Mouse (Mus musculus): ENCODE measurements around the gene Osgin1. TPM values are rescaled to one million over a fixed set of nuclear protein-coding genes. Genes with fewer than 3 reads are reported as not detected.
A peak's percentile ranks its signal among the peaks of the same experiment; 100 is the strongest.

Gene Osgin1
- polyA plus RNA-seq, 1 experiment from 2014 or later, result 0.35 TPM

DNA sequence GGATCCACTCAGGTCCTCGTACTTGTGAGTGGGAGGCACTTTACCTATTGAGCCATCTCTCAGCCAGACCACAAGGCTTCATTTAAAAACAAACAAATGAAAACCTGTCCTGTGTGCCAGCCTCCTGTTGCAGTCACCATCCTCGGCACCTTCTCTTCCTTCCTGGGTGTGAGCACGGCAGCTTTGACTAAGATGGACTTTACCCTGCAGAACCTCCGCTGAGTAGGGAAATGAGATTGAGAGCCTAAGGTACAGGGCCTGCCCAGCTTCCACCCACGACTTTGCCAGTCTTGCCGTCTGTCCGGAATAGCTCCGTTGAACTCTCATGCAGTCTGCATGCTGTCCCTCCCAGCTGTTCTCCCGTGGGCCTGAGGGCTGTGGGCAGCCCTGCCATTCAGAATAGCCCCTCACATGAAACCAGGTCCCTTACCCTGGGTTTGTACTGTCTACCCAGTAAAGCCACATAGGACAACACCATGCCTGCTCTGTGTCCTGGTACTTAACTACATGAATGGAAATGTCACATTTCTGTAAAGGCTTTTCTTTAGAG, 33.7 kb upstream of the Osgin1 start:
- DNase-seq (ENCODE audit: low spot score) (no peak), ATAC-seq (ENCODE audit: low FRiP score) (no peak)
- H3K27ac ChIP-seq, result no peak overlapping the region
- H3K9me3 ChIP-seq (ENCODE audit: control insufficient read depth, low read length), result no peaks in the 10 kb centered on the region
- no peak overlapping the region for H3K4me3 ChIP-seq (replicated peaks; ENCODE audit: low read length)
- no peaks in the 10 kb centered on the region for H3K27me3 ChIP-seq (ENCODE audit: control insufficient read depth, insufficient read depth, low read length)
- peaks cover 6% of the 10 kb centered on the region for H3K36me3 ChIP-seq (replicated peaks; ENCODE audit: control insufficient read depth, insufficient read depth)
- peaks cover 7% of the 10 kb centered on the region for H3K4me1 ChIP-seq (replicated peaks; ENCODE audit: control insufficient read depth, insufficient read depth, low read length)
- H3K9ac ChIP-seq, result no peak overlapping the region
- 89% methylated on average over 9 of the region's 9 CpGs for WGBS
- no peak overlapping the region for H3K4me2 ChIP-seq (replicated peaks)

DNA sequence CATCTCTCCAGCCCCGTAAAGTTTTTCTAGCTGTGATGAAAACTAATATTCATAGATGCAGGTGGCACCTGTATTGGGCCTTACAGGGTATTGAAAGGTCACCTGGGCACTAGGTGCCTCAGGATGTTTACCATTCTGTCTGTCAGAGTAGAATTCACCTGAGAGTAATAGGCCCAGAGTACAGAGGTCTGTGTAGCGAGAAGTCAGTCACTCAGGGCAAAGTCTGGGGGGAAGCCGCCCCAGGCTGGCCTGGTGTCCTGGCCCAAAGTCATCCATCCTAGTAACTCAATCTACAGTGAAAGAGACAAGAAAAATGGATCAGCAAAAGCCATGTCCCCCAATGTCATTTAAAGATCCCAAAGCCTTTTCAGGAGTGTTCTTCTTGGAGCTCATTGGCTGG, 33.0 kb upstream of the Osgin1 start:
- no peak for DNase-seq (ENCODE audit: low spot score)
- no peak overlapping the region for H3K9ac ChIP-seq
- H3K36me3 ChIP-seq (replicated peaks; ENCODE audit: control insufficient read depth, insufficient read depth), result peaks cover 11% of the 10 kb centered on the region
- WGBS, result 89% methylated on average over 3 of the region's 3 CpGs
- no peaks in the 10 kb centered on the region for H3K9me3 ChIP-seq (ENCODE audit: control insufficient read depth, low read length)
- ATAC-seq (ENCODE audit: low FRiP score), result no peak
- H3K27ac ChIP-seq, result no peak overlapping the region
- no peak overlapping the region for H3K4me2 ChIP-seq (replicated peaks)
- H3K27me3 ChIP-seq (ENCODE audit: control insufficient read depth, insufficient read depth, low read length), result no peaks in the 10 kb centered on the region
- peaks cover 2% of the 10 kb centered on the region for H3K4me1 ChIP-seq (replicated peaks; ENCODE audit: control insufficient read depth, insufficient read depth, low read length)
- H3K4me3 ChIP-seq (replicated peaks; ENCODE audit: low read length), result no peak overlapping the region

DNA sequence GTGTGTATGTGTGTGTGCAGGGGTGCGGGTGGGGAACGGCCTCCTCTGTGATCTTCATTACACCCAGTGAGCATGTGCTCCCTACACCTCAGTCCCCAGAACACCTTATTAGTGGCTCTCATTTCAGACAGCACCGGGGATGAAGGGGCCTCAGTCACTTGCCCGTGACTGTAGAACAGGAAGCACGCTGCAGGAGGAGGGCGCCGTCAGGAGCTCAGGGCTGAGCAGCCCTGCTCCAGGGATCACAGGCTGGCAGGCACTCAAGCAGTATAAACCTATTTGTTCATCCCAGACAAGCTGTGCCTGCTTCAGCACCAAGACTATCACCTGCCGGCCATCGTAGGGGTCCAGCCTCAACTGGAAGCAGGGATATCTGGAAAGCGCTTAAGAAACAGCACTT, 30.0 kb upstream of the Osgin1 start:
- Histone ChIP-seq H3K4me1 (replicated peaks; ENCODE audit: control insufficient read depth, insufficient read depth, low read length) (no peaks in the 10 kb centered on the region), H3K27me3 (ENCODE audit: control insufficient read depth, insufficient read depth, low read length) (no peaks in the 10 kb centered on the region), H3K36me3 (replicated peaks; ENCODE audit: control insufficient read depth, insufficient read depth) (peaks cover 37% of the 10 kb centered on the region), H3K4me2 (replicated peaks) (no peak overlapping the region), H3K9me3 (ENCODE audit: control insufficient read depth, low read length) (no peaks in the 10 kb centered on the region), H3K27ac (no peak overlapping the region), H3K9ac (no peak overlapping the region), H3K4me3 (replicated peaks; ENCODE audit: low read length) (no peak overlapping the region)
- ATAC-seq (ENCODE audit: low FRiP score) (no peak), DNase-seq (ENCODE audit: low spot score) (no peak)
- 77% methylated on average over 10 of the region's 10 CpGs for WGBS

DNA sequence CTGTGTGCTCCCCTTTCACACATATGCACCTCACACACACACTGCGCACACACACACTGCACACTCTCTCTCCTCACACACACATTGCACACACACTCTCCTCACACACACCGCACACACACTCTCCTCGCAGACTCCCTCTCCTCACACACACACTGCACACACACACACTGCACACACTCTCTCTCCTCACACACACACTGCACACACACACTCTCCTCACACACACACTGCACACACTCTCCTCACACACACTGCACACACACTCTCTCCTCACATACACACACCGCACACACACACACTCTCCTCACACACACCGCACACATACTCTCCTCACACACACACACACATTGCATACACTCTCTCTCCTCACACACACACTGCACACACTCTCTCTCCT, 29.3 kb upstream of the Osgin1 start:
- Histone ChIP-seq H3K27ac (no peak overlapping the region), H3K4me2 (replicated peaks) (no peak overlapping the region), H3K9me3 (ENCODE audit: control insufficient read depth, low read length) (no peaks in the 10 kb centered on the region), H3K9ac (no peak overlapping the region), H3K36me3 (replicated peaks; ENCODE audit: control insufficient read depth, insufficient read depth) (peaks cover 45% of the 10 kb centered on the region), H3K4me3 (replicated peaks; ENCODE audit: low read length) (no peak overlapping the region), H3K27me3 (ENCODE audit: control insufficient read depth, insufficient read depth, low read length) (no peaks in the 10 kb centered on the region), H3K4me1 (replicated peaks; ENCODE audit: control insufficient read depth, insufficient read depth, low read length) (no peaks in the 10 kb centered on the region)
- ATAC-seq (ENCODE audit: low FRiP score) (no peak), DNase-seq (ENCODE audit: low spot score) (no peak)
- 96% methylated on average over 5 of the region's 5 CpGs for WGBS

DNA sequence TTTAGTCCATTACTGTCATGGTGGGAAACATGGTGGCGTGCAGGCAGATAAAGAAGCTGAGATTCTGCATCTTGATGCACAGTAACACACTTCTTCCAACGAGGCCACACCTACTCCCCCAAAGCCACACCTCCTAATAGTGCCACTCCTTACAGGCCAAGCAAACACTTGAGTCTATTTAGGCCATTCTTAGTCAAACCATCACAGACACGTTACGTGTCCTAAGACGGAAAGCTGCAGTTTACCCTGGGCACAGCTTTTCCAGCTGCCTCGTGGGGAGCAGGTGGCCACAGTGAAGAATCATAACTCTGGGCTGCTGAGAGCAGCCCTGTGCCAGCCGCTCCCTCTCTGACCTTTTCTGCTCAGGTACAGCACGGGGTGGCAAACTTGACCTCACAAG, 25.6 kb upstream of the Osgin1 start:
- Histone ChIP-seq H3K27me3 (ENCODE audit: control insufficient read depth, insufficient read depth, low read length) (no peaks in the 10 kb centered on the region), H3K27ac (no peak overlapping the region), H3K9me3 (ENCODE audit: control insufficient read depth, low read length) (no peaks in the 10 kb centered on the region), H3K4me3 (replicated peaks; ENCODE audit: low read length) (no peak overlapping the region), H3K9ac (no peak overlapping the region), H3K36me3 (replicated peaks; ENCODE audit: control insufficient read depth, insufficient read depth) (peaks cover 63% of the 10 kb centered on the region), H3K4me1 (replicated peaks; ENCODE audit: control insufficient read depth, insufficient read depth, low read length) (no peaks in the 10 kb centered on the region), H3K4me2 (replicated peaks) (no peak overlapping the region)
- no peak for ATAC-seq (ENCODE audit: low FRiP score)
- WGBS, result 80% methylated on average over 8 of the region's 8 CpGs
- DNase-seq (ENCODE audit: low spot score), result no peak

DNA sequence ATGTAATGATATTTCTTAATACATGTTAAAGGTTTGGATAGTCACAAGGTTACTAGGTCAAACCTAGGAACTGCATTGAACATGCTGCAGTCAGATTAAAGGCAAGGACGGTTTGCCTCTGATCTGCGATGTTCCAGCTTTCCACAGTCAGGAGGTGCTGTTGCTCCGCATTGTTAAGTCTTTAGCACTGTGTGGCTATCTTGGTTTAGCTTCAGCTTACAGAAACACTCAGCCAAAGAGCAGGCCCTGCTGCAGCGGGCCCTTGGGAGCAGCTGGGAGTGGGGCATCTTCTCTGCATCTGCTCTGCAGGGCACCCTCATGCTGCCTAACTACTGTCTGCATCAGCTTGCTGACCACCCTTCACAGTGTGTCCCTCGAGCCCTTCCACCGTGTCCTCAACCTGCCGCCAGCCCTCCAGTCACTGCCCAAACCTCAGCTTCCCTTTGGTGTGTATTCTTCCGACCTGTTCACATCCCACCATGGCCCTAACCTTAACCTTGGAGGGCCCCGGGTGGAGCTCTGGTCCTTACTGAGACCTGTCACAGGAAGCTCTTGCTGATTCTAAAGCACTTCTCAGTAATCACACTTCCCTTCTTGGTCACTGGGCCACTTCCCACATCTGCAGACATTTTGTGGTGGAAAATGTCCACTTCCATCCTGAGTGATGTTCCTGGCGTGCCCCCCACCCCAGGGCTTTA, 21.7 kb upstream of the Osgin1 start:
- Histone ChIP-seq H3K36me3 (replicated peaks; ENCODE audit: control insufficient read depth, insufficient read depth) (peaks cover 48% of the 10 kb centered on the region), H3K9ac (no peak overlapping the region), H3K4me2 (replicated peaks) (no peak overlapping the region), H3K27ac (no peak overlapping the region), H3K27me3 (ENCODE audit: control insufficient read depth, insufficient read depth, low read length) (no peaks in the 10 kb centered on the region), H3K4me1 (replicated peaks; ENCODE audit: control insufficient read depth, insufficient read depth, low read length) (no peaks in the 10 kb centered on the region), H3K9me3 (ENCODE audit: control insufficient read depth, low read length) (no peaks in the 10 kb centered on the region), H3K4me3 (replicated peaks; ENCODE audit: low read length) (no peak overlapping the region)
- WGBS, result 57% methylated on average over 10 of the region's 10 CpGs
- DNase-seq (ENCODE audit: low spot score), result no peak
- peak; percentile 10; the same call in 1 of the 2 replicates for ATAC-seq (ENCODE audit: low FRiP score)

DNA sequence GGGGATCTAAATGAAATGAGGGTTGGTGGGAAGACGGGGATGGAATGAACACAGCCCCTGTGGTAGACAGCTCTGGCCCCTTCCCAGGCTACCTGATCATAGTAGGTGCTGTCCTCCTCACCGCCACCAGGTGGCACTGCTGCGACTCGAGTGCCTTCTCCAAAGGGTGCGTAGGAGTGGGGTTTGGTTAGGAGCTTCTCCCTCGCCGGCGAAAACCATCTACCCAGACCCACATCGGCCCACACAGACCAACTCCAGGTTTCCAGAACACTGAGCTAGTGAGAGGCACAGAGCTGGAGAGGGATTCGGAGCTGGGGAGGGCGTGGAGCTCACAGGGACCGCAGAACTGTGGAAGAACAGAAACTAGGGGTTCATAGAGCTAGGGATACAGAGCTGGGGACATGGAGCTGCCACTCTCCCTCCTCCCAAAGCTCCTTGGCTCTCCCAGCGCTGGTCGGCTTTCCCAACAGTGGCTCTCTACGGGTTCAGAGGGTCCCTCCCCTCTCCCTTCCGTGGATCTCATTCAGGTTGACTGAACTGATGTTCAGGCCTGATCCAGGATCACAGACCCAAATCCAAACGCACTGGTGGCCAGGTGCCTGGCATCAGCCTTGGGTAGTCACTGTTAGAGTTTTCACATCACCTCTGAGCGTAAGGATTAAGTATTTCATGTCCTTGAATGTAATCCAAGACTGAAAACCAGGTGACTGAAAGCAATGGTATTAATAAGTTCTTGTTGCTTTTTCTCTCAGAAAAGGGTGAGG, 21.0 kb upstream of the Osgin1 start:
- H3K4me1 ChIP-seq (replicated peaks; ENCODE audit: control insufficient read depth, insufficient read depth, low read length), result no peaks in the 10 kb centered on the region
- ATAC-seq (ENCODE audit: low FRiP score) (peak; percentile 84), DNase-seq (ENCODE audit: low spot score) (peak; percentile 86)
- H3K27me3 ChIP-seq (ENCODE audit: control insufficient read depth, insufficient read depth, low read length), result no peaks in the 10 kb centered on the region
- peaks cover 41% of the 10 kb centered on the region for H3K36me3 ChIP-seq (replicated peaks; ENCODE audit: control insufficient read depth, insufficient read depth)
- H3K9me3 ChIP-seq (ENCODE audit: control insufficient read depth, low read length), result no peaks in the 10 kb centered on the region
- peak overlapping the region; percentile 47; the same call in 1 of the 2 replicates for H3K9ac ChIP-seq
- H3K27ac ChIP-seq, result no peak overlapping the region
- no peak overlapping the region for H3K4me3 ChIP-seq (replicated peaks; ENCODE audit: low read length)
- 13% methylated on average over 18 of the region's 18 CpGs for WGBS
- peak overlapping the region; percentile 44 for H3K4me2 ChIP-seq (replicated peaks)

DNA sequence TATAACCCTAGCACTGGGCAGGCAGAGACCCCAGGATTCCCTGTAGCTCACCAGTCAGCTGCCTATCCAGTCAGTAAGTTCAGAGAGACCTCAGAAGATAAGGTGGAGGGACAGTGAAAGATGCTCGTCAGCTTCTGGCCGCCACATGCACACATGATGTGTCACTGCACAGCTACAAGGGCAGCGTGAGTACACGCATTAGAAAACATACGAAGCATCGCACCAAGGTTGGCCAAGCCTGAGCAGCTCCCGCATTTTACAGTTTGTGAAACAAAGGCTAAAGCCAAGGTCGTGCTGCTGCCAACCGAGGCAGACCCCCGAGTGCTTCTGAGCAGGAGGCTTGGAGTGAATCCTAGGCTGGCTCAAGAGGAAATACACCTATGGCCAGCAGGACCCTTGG, 20.3 kb upstream of the Osgin1 start:
- H3K27me3 ChIP-seq (ENCODE audit: control insufficient read depth, insufficient read depth, low read length), result no peaks in the 10 kb centered on the region
- 78% methylated on average over 10 of the region's 10 CpGs for WGBS
- ATAC-seq (ENCODE audit: low FRiP score), result no peak

DNA sequence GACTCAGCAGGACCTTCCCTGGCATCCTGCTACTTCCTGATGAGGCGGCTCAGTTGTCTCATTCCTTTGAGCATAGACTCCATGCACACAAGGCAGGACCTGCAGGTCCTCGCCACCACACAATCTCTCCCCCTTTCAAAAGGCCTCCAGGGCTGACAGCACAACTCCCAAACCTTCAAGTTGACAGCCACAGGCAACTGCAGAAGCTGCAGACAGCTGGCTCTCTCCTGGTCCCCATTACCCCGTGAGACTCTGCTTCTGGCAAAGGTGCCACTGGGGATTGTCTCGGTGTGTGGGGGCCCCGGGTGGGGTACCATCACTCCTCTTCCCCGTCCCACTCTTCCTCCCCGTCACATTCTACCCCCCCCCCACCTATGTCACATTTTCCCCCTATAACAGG, 13.6 kb upstream of the Osgin1 start:
- peaks cover 8% of the 10 kb centered on the region; the same call in 1 of the 2 replicates for H3K4me1 ChIP-seq (replicated peaks; ENCODE audit: control insufficient read depth, insufficient read depth, low read length)
- H3K9ac ChIP-seq, result no peak overlapping the region
- ATAC-seq (ENCODE audit: low FRiP score) (no peak), DNase-seq (ENCODE audit: low spot score) (no peak)
- H3K36me3 ChIP-seq (replicated peaks; ENCODE audit: control insufficient read depth, insufficient read depth), result no peaks in the 10 kb centered on the region
- H3K27me3 ChIP-seq (ENCODE audit: control insufficient read depth, insufficient read depth, low read length), result no peaks in the 10 kb centered on the region
- 78% methylated on average over 7 of the region's 7 CpGs for WGBS
- no peak overlapping the region for H3K27ac ChIP-seq
- no peaks in the 10 kb centered on the region for H3K9me3 ChIP-seq (ENCODE audit: control insufficient read depth, low read length)
- no peak overlapping the region for H3K4me2 ChIP-seq (replicated peaks)
- H3K4me3 ChIP-seq (replicated peaks; ENCODE audit: low read length), result no peak overlapping the region

More for the DNA sequence above, 20.3 kb upstream of the Osgin1 start:
- H3K4me3 ChIP-seq (replicated peaks; ENCODE audit: low read length), result no peak overlapping the region
- no peak overlapping the region for H3K27ac ChIP-seq
- H3K9ac ChIP-seq, result no peak overlapping the region
- no peaks in the 10 kb centered on the region for H3K9me3 ChIP-seq (ENCODE audit: control insufficient read depth, low read length)
- no peaks in the 10 kb centered on the region for H3K4me1 ChIP-seq (replicated peaks; ENCODE audit: control insufficient read depth, insufficient read depth, low read length)
- H3K4me2 ChIP-seq (replicated peaks), result no peak overlapping the region
- H3K36me3 ChIP-seq (replicated peaks; ENCODE audit: control insufficient read depth, insufficient read depth), result peaks cover 34% of the 10 kb centered on the region
- no peak for DNase-seq (ENCODE audit: low spot score)
